Mouse (Mus musculus) large intestine, adult 2 months (tissue): ENCODE data around the gene Cnih4. TPM values are rescaled to one million over a fixed set of nuclear protein-coding genes. Genes with fewer than 3 reads are reported as not detected.

Experiments
- DNase-seq: peaks from one replicate; pipeline ENCODE4 v3.0.0-alpha.2; 2012; ENCODE audit warnings: low read depth, low spot score
- WGBS: fragments of 180-500 bp; shearing (Covaris S2); methylation state at CpG from one replicate; pipeline ENCODE4 v1.1.7; 2018; 5-methylcytosine and 5-hydroxymethylcytosine counted together
- polyA plus RNA-seq: library from polyadenylated mRNA; depleted of rRNA; stranded (reverse); fragments of >200 nt; gene quantifications from 2 replicates; pipeline ENCODE4 v1.2.3, GENCODE M21; 2012; rRNA removed

The Cnih4 gene
- polyA plus RNA-seq, 1 experiment, result 27.3 TPM

GRCm38 (mm10) chr1:181210601-181211402 is 66.3 kb downstream of the Cnih4 start:
- no peak for DNase-seq

GRCm38 (mm10) chr1:181211403-181211919 is 67.0 kb downstream of the Cnih4 start:
- DNase-seq, result no peak
- WGBS, result under 1% methylated on average over 22 of the region's 72 CpGs

More at GRCm38 (mm10) chr1:181210601-181211402, 66.3 kb downstream of the Cnih4 start:
- under 1% methylated on average over 55 of the region's 56 CpGs for WGBS

- WGBS, result under 1% methylated on average over 53 of the region's 54 CpGs
- no peak for DNase-seq
Observed at GRCm38 (mm10) chr1:181211920-181212633, 67.6 kb downstream of the Cnih4 start, which contains the start of gene Wdr26. Gene Wdr26 (minus strand): TSS chr1:181212001.

GRCm38 (mm10) chr1:181214296-181215035 is 70.0 kb downstream of the Cnih4 start:
- no peak for DNase-seq
- 88% methylated on average over 8 of the region's 8 CpGs for WGBS

- DNase-seq, result no peak
Observed at GRCm38 (mm10) chr1:181216315-181216714, 71.8 kb downstream of the Cnih4 start.

More at GRCm38 (mm10) chr1:181216315-181216714, 71.8 kb downstream of the Cnih4 start:
- 91% methylated on average over 4 of the region's 4 CpGs for WGBS

Other genes with a start within 250 kb of the Cnih4 start
- 31.1 and 35.0 TPM in 2 replicates for gene Pycr2, start 240.4 kb upstream of the Cnih4 start, polyA plus RNA-seq
- gene Lefty1, start 209.7 kb upstream of the Cnih4 start, polyA plus RNA-seq, result 4.6 and 7.0 TPM in 2 replicates
- gene Tmem63a, start 202.3 kb upstream of the Cnih4 start, polyA plus RNA-seq, result 35.5 and 36.9 TPM in 2 replicates
- gene Ephx1, start 123.8 kb upstream of the Cnih4 start, polyA plus RNA-seq, result 15.5 and 16.1 TPM in 2 replicates
- gene 9130409I23Rik, start 93.5 kb upstream of the Cnih4 start, polyA plus RNA-seq, result not detected in 2 replicates
- 5.1 and 9.8 TPM in 2 replicates for gene Nvl, start 489 bp upstream of the Cnih4 start, polyA plus RNA-seq
- gene Wdr26, start 67.3 kb downstream of the Cnih4 start, polyA plus RNA-seq, result 16.0 and 25.6 TPM in 2 replicates
- gene Cnih3, start 207.9 kb downstream of the Cnih4 start, polyA plus RNA-seq, result not detected in 2 replicates